Mouse (Mus musculus) neural tube, embryonic 10.5 days (tissue): ENCODE results near the gene Rbm28.

Source experiments
- DNase-seq: peaks from one replicate; pipeline ENCODE4 v3.0.0-alpha.2; 2017; ENCODE audit warnings: low spot score; ENCODE audit errors: extremely low spot score

Rbm28 gene

DNA sequence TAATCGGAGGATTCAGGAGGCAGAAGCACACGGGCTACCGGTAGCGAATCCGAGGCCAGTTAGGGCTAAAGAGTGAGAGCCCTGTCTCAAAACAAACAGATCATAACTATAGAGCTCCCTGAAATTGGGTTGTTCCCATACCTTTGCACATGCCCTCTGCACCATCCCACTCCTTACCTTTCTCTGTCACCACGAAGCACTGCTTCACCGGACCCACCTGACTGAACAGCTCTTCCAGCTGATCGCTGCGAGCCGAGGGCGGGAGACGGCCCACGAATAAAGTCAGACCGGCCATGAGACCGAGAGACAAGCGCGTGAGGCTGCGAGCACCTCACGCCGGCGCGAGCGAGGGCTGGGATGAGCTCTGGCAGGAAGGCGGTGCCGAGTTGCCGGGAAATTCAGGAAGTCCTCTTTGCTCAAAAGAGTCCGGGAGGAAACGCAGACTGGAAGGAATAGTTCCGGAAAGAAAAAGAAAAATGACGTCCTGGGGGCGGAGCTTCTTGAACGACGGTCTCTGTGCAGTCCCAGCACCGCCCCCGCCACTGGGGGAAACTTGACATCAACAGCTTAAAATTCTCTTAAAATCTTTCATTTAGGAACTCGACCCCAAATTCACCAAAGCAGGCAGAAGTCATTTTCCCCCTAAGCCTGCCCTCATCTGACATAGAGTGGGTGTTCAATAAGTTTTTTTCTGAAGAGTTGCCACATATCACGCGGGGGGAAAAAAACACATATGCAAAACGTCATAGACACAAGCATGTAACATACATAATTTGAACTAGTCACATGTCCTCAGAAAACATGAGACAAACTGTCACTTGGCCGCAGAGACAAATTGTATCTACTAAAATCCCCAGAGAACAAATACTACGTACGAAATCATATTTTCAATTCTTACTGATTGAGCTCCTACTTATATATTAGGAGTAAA, at the start of gene Rbm28:
Rbm28 (minus strand) TSS at position 693 of the 931 bp plus-strand sequence.
- peak; percentile 85 for DNase-seq

DNA sequence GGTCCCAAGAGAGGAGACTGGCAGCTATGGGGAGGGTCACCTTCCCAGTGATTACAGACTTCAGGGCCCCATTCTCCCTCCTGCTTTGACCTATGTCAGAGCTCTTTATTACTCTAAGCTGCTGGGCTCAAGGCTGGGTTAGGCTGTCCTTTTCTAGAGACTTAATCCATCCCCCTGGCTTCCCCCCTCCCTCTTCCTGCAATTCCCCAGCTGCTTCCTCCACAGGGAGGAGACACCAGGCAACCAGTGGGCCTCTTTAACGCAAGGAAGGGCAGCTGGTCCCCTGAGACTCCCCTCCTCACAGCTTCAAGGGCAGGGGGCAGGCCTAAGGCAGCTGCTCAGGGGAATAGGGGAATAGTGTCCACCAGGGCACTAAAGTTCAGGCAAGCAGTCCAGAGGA, 49.4 kb upstream of the Rbm28 start:
- peak; percentile 40 for DNase-seq

DNA sequence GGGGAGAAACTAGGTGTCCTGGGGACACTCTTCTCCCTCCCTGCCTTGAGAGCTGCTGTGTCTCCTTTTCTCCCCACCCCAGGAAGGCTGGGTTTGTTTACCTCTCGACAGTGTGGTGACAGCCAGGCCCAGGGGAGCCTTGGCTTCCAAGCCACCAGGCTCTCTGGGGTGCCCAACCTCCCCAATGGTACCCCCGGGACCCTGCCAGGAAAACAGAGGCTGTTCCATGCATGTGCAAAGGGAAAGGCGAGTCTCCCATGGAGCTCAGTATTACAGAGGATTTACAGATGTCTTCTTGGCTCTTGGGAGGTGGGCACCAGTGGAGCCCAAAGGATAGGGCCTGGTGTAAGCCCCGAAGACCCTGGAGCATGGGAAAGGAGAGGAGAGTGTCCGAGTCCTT, 48.6 kb upstream of the Rbm28 start:
- DNase-seq = no peak

DNA sequence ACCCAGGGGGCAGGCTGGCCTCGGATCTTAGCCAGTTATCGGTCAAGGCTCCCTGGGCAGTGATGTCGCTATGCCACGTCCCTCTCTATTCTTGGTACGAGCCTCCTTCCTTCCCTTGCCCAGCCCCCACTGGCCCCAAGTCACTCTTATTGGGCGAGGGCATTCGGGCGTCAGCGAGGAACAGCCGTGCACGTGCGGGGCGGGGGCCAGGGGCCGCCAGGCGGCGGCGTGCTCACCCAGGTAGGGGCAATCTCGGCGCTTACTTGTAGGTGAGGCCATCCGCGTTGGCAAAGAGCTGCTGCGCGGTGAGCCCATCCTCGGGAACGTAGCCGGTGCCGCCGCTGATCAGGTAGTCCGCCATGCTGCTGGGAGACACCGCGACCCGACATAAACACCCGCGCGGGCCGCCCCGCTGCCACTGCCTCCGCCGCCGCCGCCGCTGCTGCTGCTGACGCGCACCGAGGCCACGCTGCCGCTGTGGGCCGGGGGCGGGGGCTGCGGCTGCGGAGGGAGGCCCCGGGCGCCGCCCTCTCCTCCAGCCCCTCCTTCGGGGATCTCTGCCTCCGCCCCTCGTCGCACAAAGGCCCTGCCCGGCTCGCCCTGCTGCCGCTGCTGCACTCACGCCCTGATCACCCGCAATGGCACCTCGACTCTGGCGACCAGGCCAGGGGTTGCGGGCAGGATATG, 47.1 kb upstream of the Rbm28 start:
- peak; percentile 81 for DNase-seq

DNA sequence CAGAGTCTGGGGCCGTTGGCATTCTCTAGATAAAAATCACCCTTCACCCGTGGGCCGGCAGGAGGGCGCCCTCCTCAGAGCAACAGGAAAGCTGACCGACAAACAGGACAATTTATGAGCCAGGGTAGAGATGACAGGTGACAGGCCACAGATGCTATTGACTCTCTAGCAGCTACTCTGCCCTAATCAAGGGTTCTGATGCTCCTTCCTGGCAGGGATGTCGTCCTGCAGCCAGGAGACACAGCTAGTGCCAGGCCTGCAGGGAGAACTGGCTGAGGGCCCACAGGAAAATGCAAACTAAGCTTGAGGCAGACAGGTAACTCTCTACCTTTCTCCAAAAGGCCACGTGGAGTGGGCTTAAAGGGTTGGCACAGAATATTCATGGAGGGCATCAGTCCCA, 46.3 kb upstream of the Rbm28 start:
- DNase-seq = no peak

DNA sequence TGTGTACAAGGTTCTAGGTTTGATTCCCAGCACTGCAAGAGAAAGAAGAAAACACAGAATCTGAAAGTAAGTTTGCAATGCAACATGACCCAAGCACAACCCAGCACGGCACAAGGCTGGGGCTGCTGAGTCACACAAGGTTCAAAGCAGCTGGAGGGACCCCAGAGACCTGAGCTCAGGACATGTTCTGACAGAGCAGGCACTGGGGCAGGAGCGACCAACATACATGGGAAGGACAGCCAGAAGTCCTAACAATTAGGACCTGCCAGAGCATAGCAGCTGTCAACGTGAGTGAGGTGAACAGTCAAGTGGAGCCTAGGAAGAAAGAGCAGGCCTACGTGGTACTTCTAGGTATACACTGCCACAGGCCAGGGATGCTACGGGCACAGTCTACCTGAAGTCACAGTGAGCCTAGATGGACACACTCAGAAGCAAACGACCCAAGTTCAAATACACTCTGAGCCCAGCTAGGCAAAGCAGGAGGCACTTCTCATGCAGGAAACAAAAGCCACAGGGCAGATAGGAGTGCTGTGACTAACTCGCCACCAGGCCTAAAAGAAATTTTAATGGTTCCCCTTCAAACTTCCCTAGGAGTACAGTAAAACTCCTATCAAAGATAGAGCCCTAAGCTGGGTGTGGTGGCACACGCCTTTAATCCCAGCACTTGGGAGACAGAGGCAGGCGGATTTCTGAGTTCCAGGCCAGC, 45.6 kb upstream of the Rbm28 start:
- no peak for DNase-seq

DNA sequence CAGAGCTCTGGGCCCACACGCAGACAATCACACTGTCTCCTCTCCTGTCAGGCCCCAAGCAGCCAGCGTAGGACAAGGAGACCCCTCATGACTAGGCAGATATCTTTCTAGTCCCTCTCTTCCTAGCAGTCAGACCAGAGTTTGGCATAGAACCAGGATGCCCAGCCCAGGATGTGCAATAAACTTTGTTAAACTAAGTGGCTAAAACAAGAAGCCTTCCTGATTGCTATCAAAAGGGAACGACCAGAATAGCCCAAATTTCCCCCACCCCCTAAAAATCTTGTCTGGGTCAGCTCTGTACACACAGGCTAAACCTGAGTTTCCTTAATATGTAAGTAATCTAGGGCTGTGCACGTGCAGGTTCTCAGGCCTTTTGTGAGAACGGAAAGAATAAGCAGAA, 43.4 kb upstream of the Rbm28 start:
- DNase-seq = no peak

DNA sequence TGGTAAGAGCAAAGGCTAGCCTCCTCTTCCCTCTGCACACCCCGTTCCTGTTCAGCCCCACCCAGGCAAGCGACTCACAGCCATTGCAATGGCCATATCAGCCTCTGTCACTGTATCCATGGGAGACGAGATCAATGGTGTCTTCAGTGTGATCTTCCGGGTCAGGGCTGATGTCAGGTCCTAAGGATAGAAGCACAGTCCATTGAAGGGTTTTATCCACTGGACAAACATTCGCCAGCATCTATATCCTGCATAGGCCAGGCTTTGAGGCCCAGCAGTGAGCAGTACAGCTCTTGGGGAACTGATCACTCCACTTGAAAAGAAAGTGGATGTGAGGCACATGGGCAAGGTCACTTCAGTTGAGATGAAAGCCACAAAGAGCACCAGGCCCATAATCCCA, 42.2 kb upstream of the Rbm28 start:
- DNase-seq = peak; percentile 8

DNA sequence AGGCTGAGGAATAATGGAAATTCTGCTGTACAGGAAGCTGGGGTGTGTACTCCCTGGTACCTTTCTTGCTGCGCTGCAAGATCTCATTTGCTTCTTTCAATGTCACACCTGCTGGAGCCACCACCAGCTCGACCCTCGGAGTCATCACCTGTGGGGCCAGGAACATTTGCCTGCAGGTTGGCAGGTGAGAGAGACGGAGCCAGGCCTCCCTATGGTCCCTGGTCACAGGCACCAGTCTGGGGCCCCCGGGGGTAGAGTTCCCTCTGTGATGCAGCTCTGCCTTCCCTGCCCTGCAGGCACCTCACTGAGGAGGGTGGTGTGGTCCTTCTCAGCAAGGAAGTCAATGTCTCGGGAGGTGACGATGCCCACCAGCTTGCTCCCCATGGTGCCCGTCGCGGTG, 41.2 kb upstream of the Rbm28 start:
- DNase-seq = no peak

DNA sequence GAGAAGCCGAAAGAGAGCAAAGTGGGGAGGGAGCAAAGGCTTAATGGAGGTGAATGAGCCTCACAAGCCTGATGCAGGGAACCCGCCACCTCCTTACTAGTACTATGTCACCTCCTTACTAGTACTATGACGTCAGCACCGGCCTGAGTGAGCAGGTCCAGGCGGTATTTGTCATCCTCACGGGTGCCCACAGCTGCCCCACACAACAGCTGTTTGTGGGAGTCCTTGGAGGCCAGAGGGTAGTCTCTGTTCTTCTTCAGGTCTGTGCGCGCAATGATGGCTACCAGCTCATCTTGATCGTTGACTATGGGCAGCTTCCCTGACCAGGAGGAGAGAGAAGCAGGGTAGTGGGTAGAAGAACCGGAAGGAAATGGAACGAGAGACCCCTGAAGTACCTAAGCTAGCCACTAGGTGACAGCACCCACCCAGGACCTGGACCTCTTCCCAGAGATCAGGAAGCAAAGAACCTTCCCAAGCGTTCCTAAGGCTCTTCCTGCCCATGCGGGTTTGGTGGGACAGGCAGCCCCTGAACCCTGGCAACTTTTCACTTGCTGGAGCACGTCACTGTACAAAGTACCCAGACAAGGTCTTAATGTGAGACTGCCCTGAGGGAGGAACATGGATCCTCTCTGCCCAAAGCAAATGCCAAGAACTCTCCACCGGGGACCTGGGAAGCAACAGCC, 40.3 kb upstream of the Rbm28 start:
- peak; percentile 65 for DNase-seq

DNA sequence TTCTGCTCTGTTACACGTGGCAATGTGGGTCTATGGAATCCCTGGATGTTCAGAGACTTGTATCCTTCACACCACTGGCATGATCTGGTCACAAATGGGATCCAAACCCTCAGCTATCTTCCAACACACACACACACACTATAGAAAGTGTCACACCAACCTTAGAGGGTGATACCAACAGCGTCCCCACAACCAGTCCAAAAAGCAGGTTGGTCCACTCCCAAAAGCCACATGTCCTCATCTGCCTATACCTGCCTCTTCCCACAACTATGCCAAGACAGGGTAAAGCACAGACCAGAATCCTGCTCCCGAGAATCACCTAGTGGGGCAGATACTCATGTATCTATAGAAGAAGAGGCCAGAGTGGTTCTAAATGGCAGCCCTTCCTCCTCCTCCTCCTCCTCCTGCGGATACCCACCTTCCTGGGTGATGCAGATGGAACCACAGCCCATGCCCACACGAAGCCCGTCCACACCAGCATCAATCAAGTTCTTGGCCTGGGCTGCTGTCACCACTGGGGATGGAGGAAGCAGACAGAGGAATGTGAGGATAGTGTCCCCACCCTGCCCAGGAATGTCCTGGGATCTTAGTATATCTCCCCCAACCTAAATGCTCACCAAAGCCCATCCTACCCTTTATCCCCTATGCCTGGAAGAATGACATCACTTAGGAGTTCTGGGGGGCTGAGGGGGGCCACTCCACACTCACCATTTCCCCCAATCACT, 39.2 kb upstream of the Rbm28 start:
- DNase-seq = no peak

DNA sequence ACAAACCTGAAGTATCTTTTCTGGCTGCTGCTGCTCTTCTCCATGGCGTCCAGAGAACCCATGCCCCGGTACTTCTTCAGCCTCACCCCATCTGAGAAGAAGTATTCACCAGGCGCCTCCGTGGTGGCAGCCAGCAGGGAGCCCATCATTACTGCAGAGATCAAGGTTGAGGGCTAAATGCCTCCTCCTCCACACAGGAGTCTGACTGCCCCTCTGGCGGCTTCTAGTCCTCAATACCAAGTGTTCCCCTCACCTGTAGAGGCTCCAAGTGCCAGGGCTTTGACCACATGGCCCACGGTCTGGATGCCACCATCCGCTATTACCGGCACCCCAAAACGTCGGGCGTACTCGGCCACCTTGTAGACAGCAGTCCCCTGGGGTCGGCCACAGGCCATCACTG, 38.3 kb upstream of the Rbm28 start:
- peak; percentile 5 for DNase-seq

DNA sequence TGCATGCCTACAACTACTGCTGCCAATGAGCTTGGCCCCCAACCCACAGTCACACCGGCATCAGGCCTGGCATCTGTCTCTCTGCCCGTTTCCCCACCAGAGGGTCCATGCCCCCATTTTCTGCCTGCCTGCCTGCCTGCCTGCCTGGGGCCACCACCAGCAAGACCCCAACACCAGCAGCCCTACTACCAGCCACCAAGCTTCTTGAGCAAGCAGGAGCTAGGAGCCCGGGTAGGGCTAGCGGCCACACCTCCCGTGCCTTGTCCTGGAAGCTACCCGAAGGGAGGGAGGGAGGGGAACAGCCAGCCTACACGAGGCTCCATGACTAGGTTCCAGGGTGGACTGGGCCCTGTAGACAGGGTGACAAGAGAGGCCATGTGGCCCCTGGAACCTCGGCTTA, 37.2 kb upstream of the Rbm28 start:
- peak; percentile 11 for DNase-seq

DNA sequence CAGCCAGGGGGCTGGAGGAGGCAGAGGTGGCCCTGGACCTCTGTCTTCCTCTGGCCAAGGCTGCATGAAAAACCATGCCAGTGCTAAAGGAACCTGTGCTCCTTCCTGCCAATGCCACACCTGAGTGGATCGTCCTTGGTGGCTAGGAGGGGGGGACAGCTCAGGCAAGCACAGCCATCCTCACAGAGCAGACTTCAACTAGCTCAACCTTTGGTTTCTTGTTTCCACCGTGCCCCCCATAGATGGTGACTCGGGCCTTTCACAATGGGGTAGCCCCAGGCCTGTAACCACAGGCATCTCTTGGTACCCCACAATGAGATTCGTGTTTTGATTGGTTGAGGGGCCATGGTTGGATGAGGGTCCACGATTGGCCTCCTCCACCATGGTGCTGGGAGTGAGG, 36.5 kb upstream of the Rbm28 start:
- peak; percentile 6 for DNase-seq

DNA sequence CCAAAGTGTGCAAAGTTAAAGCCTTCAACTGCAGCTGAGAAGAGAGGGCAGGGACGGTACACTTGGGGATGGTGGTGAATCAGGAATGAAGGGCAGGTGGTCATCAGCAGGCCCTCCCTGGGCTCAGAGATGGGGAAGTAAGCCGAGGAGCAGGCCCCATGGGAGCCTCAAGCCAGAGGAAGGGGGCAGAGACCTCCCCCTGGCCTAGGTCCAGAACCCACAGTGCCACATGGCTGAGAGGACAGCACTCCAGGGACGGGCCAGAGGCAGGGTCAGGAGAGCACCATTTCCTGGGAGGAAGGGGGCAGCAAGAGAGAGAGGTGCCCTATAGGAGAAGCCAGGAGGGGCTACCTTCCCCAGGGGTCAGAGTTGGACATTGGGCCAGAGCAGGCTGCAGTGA, 35.7 kb upstream of the Rbm28 start:
- DNase-seq = peak; percentile 12

DNA sequence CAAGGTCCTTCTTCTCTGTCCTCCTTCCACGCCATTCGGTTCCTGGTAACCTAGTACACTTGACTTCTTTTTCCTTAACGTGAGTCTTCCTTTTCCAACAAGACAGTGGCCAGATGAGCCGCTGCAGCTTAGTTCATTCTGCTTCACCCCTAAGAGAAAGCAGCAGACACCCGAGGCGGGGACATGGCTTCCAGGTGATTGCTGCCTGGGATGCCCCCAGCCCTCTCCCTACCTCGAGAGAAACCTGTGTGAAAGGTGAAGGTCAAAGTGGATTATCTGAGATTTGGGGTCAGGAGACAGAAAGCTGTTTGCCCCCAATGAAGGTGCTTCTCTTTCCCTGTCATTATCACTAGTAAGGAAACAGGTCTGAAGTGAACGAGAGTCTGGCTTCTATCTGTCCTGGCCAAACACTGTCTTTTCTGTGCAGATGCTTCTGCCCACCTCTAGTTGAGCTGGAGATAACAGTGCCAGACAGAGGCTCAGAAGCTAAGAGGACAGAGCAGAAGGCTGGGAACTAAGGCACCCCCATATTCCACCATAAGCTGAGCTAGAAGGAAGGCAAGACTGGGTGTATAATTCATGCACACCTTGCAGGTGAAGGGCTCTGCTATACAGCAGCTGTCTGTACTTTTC, 34.5 kb upstream of the Rbm28 start:
- no peak for DNase-seq

DNA sequence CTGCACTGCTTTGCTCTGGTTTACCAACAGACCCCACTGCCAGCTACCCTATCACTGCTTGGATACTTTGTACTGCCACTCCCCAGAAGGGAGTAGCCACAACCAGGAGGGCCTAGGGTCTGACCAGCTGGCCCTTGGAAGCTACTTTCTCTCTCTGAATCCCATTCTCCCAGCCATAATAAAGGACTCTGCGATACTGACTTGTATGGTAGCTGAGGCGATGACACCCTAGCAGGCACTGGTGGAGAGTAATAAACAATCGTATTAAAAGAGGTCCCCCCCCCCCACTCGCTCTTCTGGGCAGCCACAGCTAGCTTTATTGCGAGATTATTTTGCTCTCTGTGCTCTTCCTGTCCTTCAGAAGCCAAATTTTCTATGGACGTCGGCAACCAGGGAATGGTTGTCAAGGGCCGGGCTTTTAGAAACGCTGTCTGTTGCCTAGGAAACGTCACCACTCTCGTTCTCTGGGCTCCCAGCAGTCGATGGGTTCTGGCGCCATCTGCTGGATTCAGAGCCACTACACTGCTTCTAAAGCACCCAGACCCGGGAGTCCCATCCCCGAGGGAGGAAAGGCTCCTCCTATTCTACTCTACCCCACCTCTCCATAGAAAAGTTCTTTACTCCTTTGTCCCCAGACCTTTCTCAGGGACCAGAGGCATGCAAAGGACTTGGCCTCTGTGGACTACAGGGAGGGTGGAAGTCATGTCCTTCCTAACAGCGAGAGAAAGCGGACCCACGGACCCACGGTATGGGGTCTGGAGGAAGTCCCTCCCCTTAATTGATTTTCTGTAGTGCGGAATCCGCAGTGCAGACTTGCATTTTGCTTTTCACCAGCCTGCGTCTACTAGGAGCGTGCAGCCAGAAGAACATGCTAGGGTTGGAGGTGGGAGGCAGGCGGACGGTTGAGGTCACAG, 33.8 kb upstream of the Rbm28 start:
- DNase-seq = peak; percentile 90

DNA sequence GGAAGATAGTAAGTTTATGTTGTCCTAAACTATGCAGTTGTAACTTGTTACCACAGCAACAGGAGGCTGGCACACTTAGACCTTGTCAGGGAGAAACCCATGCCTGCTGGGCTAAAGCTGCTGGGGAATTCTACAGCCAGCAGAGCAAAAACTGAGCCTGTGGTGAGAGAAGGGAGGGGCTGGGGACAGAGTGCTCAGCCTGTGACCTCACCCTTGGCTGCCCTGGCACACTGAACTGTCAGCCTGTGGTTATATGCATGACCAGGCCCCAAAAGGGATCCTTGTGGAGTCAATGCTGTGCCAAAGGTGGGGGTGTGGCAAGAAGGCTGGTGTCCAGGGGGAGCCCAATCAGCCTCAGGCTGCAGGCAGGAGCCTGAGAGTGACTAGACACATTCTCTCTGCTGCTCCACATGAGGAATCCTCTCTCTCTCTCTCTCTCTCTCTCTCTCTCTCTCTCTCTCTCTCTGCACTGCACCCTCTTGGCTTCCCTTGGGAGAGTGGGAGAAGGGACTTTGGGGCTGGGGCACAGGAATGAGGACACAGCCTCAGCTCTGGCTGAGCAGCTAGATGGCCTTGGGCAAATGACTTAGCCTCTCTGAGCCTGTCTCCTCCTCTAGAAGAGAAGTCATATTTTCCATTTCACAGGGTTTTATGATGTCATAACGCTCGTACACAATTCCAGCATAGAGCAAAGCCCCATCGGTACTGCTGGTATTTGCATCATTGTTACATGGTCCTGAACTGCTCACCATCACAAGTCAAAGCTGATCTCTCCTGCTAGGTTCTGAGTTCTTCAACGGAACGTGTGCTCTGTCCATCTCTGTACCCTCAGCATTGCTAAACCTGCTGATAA, 31.3 kb upstream of the Rbm28 start:
- DNase-seq = peak; percentile 12
